Mouse (Mus musculus) left cerebral cortex, adult 11 months (tissue): ENCODE measurements around the gene Ppp1r10.

Source experiments
- DNase-seq: peaks from one replicate; pipeline ENCODE4 v3.0.0; 2022; ENCODE audit warnings: low spot score

Ppp1r10 gene

DNA sequence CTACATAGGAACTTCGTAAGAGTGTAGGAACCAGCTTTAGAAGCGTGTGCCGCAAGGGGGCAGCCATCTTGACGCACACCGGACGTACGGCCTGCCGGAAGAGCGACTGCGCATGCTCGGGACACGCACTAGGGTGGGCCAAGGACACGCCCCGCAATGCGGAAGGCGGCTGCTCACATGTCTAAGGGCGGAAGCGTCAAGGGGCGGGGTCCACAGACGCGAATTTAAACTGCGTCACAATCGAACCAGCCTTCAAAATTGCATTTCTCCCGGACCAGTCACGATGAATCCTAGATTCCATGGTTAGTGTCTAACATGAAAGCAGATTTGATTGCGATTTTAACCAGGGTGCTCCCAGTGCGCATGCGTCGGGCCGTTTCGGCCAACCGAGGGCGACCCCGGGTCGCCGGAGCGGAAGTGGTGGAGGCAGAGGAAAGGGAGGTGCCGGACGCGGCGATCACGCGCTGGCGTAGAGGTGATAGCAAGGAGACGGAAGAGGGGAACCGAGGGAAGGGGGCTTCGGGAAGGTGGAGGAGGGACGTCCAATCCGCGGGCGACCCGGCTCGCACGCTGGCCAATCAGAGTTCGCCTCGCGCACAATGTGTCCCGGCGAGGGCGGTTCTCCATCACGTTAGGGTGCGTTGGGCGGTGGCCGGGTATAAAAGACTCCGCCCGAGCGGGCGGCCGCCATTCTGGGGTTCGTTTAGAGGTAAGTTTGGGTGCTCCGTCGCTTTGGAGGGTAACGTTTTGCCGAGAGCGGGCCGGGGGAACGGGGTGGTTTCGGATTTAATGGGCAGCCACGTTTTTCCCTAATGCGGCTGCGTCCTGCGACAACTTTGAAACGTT is at the start of gene Ppp1r10, which contains the start of gene Mrps18b:
Gene Ppp1r10, plus strand, starts transcription at position 138 of the 846 bp plus-strand sequence.
Gene Mrps18b, minus strand, starts transcription at position 93 of the 846 bp plus-strand sequence.
- peak; percentile 99 for DNase-seq

DNA sequence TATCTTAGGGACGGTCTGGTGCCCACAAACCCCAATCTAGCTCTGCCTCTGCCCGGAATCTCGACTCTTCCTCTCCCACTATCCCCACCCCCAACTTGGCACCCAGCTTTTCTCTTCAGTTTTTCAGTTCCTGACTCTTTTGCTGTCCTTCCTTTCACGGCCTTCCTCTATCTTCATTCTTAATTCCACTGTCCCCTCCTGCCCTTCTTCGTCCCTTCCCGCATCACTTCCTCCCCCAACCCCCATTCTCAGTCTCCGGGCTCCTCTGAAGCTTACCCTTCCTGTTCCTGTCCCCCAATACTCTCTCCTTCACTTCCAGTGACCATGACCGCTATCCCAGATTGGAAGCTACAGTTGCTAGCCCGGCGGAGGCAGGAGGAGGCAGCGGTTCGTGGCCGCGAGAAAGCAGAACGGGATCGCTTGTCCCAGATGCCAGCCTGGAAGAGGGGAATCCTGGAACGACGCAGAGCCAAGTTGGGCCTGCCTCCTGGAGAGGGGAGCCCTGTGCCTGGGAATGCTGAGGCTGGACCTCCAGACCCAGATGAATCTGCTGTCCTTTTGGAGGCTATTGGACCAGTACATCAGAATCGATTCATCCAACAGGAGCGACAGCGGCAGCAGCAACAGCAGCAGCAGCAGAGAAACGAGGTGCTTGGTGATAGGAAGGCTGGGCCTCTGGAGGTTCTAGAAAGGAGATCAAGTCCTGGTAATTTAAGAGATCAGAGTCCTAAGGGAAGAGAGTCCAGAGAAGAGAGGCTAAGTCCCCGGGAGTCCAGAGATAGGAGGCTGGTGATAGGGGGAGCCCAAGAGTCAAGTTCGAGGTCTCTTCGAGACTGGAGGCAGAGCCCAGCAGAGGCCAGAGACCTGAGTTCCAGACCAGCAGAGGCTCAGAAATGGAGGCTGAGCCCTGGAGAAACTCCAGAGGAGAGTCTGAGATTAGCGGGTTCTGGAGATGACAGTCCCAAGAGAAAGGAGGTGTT is 49.0 kb upstream of the Ppp1r10 start:
- no peak for DNase-seq

DNA sequence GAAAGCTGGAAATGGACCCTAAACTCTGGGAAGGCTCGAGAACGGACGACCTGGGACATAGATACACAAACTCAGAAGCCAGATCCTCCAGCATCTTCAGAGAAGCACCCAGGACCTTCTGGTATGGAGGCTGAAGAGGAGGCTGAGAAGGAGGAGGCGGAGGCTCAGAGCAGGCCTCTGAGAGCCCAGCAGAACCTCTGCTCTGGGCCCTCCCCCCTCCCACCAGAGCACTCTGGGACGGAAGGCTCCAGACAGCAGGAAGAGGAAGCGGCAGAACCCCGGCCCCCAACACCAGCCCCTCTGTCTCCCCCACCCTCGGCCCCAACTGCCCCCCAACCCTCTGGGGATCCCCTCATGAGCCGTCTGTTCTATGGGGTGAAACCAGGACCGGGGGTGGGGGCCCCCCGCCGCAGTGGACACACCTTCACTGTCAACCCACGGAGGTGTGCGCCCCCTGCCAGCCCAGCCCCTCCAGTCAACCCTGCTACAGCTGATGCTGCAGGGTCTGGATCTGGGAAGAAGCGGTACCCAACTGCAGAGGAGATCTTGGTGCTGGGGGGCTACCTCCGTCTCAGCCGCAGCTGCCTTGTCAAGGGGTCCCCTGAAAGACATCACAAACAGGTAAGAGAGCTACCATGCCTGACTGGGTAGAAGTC is 47.9 kb upstream of the Ppp1r10 start:
- DNase-seq, result no peak

DNA sequence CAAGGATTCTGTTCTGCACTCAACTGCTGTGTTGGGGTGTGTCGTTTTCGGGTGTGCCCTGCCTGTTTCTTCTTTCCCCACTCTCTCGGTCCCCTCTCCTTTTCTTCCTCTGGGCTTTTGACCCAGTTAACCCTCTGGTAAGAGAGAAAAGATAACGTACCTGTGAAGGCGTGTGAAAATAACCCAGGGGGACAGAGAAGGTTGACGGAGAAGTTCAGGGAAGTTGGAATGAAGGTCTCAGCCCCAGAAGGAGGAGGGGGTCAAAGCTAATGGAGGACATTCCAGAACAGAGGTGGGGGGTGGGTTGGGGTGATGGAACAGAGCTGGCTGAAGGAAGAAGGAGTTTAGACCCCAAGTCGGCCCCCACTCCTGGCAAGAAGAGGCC is 47.3 kb upstream of the Ppp1r10 start:
- DNase-seq, result no peak

DNA sequence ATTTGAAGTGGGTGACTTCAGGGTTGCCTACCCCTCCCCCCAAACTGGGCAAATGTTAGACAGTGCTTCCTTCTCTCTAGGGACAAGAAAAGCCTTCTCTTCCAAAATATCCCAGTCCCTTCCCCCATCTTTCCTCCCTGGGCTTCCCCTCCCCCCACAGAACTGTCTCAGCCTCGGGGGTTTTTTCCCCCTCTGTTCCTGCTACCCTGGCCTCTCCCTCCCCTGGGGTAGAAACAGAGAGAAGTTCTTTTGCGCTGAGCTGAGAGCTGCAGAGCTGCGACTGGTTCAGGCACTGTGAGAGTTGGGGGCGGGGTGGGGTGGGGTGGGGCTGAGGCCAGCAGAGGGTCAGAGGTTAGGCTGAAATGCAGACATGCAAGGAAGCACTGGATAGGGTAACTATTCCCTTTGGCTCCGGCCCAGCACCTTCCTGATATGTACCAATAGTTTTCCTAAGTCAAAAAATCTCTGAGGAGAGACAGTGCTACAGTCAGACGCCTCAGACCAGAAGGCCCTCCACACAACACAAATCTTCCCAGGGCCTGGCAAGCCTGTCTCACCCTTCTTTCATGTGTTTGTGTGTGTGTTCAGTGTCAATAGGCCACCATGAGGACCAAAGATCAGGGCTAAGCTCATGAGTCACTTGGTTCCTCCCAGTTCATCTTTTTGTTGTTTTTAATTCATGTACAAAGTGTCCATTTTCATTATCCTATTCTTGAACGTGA is 46.7 kb upstream of the Ppp1r10 start:
- no peak for DNase-seq

DNA sequence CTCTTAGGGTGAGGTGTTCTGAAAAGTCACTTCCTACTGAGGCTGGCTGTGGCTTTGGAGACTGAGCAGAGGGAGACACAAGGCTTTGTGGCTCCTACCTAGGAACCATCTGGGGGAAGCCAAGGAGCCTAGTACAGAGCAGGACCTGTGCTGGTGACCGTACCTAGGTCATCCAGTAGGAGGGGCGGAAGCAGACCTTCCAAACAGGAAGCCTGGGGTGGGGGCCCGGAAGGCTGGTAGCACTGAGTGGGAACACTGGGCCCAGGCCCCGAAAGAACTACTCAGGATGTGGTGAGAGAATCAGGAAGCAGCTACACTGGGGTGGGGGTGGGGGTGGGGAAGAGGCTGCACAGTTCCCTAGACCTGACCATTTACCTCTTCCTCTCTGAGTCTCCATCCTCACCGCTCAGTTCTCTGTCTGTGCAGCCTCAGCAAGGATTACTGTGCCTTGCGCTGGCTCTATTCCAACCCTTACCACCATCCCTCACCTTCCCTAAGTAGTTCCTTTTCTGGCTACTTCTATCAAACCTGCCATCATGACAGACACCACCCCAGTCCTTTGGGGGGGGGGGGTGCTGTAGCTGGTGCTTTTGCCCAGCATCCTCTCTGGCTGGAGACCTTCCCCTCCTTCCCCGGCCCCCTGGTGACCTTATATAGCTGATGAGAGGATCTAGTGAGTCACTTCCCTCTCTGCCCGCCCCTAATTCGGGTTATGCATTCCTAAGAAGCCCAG is 45.9 kb upstream of the Ppp1r10 start:
- no peak for DNase-seq

DNA sequence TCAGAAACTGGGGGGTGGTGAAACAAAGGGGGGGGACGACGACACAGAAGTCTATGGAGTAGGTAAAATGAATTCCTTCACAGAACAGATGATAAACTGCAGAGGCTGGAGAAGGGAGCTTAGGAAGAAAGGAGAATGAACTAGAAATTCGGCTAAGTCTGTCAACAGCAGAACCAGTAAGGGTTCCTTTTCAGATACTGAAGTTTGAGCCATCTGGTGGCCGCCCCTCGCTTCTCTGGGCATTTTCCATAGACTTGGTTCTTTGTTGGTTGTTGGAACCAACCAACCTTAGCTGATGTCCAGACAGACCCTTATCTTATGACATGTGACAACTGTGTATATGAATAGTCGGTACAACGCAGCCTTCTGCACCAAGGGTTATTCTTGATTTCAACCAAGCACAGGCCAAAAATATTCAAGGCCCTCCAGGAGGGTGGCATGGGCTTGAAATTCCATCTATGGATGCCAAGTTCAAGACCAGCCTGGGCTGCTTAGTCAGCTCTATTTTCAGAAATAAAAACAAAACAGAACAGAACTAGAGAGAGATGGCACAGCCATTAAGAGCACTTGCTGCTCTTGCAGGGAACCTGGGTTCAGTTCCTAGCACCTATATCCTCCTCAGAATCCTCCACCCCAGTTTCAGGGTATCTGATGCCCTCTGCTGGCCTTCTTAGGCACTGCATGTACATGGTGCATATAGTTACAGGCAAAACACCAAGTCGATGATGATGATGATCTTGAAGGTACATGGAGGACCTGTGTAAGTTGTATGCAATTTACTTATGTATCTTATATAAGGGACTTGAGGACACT is 45.1 kb upstream of the Ppp1r10 start:
- DNase-seq, result no peak

DNA sequence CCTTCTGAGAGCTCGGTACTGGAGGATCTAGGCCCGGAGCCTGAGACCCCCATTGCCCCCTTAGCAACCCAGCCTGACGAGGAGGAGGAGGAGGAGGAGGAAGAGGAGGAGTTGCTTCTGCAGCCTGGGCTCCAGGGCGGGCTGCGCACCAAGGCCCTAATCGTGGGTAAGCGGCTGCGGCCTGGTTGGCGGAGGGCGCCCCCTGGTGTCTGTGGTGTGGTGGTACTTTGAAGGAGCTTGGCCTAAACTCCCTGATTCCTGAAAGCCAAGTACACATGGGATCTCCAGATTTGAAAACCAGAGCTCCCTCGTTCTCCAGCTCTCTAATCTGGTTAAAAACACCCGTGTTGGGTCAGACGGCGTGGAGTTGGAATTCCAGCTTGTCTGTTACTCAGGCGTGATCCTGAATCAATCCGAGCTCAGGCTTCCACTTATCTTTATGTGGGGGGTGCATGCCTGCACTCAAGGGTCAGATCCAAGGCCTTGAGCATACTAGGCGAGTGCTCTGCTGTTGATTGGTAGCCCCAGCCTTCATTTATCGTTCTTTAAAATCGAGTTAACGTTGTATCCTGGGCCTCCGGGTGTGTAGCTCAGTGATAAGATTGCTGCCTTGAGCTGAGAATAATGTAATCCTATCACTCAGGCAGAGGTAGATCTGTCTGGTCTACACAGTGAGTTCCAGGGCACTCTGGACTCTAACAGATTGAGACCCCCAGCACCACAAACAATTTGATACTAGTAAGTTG is 42.3 kb upstream of the Ppp1r10 start:
- peak; percentile 71 for DNase-seq

DNA sequence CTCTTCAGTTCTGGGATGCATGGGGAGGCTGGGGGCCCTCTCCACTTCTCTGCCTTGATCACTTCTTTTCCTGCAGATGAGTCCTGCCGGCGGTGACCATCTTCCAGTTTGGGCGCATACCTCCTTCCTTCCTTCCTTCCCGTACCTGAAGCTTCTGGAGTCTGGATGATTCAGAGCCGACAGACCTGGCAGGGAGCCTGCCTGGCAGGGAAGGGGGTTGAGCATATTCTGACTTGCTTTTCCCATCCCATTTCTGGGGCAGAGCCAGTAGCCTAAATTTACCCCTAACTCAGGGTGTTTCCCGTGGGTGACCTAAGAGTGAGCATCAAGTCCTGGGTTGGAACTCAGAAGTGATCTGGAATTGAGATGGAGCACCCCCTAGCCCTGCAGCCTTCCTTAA is 41.5 kb upstream of the Ppp1r10 start:
- no peak for DNase-seq

DNA sequence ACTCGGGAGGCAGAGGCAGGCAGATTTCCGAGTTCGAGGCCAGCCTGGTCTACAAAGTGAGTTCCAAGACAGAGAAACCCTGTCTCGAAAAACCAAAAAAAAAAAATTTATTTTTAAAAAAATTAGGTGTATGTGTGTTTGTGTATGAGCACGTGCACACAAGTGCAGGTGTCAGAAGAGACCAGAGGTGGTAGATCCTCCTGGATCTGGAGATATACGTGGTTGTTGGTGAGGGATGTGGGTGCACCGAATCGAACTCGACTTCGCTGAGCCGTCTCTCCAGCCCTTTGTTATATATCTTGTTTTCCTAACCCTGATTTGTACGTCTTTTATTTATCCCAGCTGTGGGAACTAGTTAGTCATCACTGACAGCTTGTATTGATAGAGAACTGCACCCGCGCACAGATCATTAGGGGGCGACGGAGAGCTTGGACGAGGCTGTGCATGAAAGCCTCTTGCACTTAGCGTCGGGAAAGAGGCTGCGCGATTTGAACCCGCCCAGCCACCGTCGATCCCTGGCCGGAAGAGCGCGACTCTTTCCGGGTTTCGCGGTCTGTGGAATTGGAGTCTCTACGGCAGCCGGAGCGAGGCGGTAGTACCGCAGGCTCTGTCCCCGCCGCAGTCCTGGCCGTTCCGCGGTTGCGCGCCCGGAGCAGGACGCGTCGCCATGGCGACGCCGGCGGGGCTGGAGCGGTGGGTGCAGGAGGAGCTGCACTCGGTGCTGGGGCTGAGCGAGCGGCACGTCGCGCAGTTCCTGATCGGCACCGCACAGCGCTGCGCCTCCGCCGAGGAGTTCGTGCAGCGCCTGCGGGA is 36.8 kb upstream of the Ppp1r10 start, which contains the start of gene Dhx16:
Gene Dhx16, plus strand, starts transcription at position 575 of the 813 bp plus-strand sequence.
- DNase-seq, result peak; percentile 90

DNA sequence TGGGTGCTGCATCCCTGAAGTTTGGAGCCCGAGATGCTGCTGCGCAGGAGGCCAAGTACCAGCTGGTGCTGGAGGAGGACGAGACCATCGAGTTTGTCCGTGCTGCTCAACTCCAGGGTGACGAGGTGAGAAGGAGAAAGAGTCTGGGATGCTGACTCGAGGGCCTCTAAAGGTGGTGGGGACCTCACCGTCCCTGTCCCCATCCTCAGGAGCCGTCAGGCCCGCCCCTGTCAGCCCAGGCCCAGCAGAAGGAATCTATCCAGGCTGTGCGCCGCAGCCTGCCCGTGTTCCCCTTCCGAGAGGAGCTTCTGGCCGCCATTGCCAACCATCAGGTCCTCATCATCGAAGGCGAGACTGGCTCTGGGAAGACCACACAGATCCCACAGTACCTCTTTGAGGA is 33.3 kb upstream of the Ppp1r10 start:
- no peak for DNase-seq

DNA sequence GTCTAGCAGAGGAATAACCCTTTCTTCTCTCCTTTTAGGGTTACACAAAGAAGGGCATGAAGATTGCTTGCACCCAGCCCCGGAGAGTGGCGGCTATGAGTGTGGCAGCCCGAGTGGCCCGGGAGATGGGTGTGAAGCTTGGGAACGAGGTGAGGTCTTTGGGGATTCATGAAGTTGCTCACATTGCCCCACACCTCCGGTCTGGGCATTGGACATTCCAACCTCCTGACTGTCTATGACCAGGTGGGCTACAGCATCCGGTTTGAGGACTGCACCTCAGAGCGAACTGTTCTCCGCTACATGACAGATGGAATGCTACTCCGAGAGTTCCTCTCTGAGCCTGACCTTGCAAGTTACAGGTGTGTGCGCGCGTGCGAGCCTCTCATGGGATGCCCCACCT is 32.5 kb upstream of the Ppp1r10 start:
- no peak for DNase-seq

DNA sequence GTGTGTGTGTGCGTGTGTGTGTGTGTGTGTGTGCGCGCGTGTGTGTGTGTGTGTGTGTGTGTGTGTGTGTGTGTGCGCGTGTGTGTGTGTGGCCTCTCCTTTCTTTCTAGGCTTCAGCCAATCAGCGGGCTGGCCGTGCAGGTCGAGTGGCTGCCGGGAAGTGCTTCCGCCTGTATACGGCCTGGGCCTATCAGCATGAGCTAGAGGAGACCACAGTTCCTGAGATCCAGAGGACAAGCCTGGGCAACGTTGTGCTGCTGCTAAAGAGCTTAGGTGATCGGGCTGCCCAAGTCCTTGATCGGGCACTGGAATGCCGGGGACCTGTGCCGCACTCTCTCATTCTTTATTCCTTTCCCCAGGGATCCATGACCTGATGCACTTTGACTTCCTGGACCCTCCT is 28.5 kb upstream of the Ppp1r10 start:
- no peak for DNase-seq

DNA sequence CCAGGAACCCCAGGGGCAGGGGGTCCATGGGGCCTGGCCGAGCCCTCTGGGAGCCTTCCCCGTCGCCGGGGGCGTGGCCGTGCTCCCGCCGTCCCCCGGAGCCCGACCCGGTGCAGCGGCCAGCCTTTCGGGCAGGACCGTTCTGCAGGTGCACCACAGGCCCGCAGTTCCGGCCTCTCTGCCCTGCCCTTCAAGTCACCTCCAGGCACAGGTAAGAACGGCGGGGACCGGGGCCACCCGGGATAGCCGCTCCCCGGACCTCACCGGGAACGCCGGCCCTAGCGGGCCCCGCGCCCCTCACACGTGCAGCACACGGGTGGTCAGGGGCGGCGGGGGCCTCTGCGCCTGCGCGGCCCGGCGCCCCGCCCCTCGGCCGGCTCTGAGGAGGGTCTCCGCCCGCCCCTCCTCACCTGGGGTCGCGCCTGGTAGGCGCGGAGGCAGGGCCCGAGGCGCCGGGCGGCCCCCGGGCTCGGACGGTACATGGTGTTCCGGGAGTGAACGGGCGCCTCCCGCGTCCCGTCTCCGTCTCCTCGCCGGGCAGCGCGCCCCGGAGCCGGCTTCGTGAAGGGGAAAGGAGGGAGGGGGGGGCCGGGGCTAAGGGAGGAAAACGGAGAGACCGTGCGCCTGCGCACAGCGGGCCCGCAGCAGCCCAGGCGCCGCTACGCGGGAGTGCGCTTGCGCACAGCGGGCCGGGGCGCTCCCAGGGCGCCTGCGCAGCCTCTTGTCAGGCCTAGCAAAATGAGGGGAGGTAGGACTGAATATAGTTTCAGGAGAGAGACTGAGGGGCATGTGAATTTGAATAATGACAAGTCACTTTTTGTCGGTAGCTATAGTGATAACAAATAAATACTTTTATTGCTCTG is 19.2 kb upstream of the Ppp1r10 start, which contains the start of gene 2310061I04Rik:
Gene 2310061I04Rik, minus strand, starts transcription at position 651 of the 863 bp plus-strand sequence.
- DNase-seq, result peak; percentile 86

DNA sequence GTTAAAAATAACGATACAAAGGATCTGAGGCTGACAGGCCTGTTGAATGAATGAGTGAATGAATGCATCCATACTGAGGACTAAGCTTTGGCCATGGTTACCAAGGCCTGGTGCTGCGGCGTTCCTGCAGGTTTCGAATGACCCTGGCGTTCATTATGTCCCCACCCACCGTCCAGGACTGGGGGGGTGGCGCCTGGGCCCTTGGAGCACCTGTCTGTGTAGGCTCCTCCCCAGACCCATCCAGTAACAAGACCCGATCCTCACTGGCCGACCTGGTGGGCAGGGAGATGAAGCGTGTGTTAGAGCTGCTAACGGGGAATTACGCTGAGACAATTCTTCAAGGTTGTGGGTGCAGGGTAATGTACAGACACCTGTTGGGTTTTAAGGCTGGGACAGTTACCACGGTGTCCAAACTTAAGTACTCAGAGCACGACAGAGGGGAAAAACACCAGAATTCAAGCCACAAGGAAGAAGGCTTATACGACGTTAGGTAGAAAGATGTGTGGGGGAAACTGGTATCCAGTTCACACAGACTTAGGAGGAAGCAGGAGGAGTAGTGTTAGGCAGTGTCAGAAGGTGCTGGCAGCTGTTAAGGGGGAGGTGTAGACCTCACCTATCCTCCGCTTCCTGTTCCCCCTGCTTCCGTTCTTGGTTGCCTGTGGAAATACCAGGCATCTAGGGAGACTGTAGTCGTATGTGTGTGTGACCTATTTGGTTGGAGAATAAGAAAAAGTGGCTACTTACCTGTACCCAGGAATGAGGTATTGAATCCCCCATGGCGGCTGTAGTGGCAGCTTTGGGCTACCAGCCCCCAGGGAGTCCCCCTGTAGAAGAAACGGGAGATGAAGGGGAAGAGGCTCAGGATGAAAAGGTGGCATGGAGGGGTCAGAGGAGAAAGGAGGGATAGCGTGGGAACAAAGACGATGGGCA is 18.3 kb upstream of the Ppp1r10 start:
- DNase-seq, result no peak

DNA sequence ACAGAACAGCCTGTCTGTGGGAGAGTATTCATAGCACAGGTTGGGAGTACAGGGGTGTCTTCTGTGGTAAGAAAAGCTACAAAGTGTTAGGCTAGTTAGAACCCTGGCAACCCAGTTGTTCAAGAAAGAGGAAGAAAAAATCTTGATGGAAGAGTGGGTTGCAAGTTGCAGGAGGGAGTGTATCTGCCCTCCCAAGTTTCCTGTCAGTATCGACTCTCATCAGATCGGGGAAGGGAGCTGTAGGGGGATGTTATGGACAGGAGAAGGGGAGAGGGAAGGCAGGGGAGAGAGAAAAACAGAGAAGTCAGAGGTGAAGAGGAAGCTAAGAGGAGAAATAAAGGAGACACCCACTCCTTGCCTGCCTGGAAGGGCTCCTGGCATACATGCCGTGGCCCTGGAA is 15.6 kb upstream of the Ppp1r10 start:
- DNase-seq, result no peak
